Mouse (Mus musculus) neutrophil, adult 59 days (primary cell): Measurements from ENCODE around the gene Gm29427. TPM values are rescaled to one million over a fixed set of nuclear protein-coding genes. Genes with fewer than 3 reads are reported as not detected.

Experiments
- total RNA-seq, 2 experiments: library from RNA; stranded (reverse); gene quantifications; 1 replicate in 1 of 2; 2 replicates in 1 of 2; pipeline ENCODE4 v1.2.4; 2023

The Gm29427 gene
- total RNA-seq = not detected

GRCm38 (mm10) chr1:130715561-130716217 is at the start of gene Gm29427:
Gm29427 (minus strand) TSS chr1:130715799.

DNA sequence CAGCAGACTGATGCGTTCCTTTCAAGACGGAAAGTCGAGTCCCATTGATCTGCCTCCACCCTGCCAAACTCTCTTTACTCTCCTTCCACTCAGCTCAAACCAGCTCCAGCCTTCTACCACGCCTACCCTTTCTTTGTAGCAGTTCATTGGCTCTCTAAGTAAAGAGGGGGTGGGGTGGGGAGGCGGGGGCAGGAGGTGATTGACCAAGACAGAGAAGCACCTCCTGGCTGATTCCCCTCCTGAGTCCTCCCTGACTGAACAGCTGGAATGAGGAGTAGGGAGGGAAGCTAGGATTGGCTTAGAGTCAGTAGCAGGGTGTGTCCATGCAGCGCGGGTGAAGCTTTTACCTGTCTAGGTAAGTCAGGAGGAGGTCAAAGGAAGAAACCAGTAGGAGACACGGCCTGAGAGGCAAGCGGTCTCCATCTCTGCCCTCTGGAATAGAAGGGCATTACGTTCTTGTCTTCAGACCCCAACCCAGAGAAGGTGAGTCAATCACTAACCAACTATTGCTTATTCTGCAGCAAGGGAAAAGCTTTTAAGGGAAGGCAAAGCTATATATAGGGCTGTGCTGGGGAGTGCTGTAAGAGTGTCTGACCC is 16.2 kb upstream of the Gm29427 start, which contains the start of gene AA986860:
Gene AA986860, plus strand, starts transcription at position 236 of the 597 bp plus-strand sequence.

DNA sequence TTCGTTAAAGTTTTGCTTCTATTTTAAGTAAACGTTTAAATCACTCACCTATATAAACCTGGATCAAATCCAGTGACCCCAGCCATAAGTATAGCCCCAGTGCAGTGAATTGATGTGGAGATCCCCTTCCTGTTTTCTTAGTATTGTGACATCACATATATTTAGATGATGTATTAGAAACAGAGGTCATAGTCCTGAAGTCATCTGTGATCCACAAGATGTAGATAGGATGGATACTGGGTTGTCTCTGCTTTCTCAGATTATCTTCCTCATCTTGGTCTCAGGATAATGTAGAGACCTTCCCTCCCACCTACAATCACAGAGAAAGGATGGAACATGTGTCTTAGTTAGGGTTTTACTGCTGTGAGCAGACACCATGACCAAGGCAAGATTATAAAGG is 13.6 kb upstream of the Gm29427 start, which contains the start of gene Pfkfb2:
Gene Pfkfb2, minus strand, starts transcription at position 101 of the 400 bp plus-strand sequence.

DNA sequence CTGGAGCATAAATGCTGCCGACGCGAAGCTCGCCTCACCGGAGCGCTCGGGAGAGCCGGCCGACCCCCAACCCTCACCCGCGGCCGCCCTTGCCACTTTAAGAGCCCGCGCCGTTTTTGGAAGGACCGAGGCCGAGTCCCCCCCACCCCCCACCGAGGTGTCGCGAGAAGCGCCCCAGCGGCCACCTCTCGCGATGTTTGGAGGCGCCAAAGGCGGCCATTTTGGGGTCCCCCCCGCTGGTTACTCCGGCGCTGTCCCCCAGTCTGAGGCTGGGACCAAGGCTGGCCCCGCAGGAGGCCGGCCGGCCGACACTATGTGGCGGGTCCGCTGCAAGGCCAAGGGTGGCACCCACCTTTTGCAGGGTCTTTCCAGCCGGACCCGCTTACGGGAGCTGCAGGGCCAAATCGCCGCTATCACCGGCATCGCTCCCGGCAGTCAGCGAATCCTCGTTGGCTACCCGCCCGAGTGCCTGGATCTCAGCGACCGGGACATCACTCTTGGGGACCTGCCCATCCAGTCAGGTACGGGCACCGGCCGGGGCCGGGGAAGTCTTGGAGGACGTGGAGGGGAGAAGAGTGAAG is 1.8 kb upstream of the Gm29427 start, which contains the start of gene Yod1:
Gene Yod1, plus strand, starts transcription at position 37 of the 581 bp plus-strand sequence.

GRCm38 (mm10) chr1:130661454-130661853 is 54.1 kb downstream of the Gm29427 start, which contains the start of gene C4bp:
C4bp (minus strand) TSS chr1:130661632.

GRCm38 (mm10) chr1:130629521-130629920 is 86.1 kb downstream of the Gm29427 start, which contains the start of gene Zp3r:
Zp3r (minus strand) TSS chr1:130629621.

Other genes starting within 250 kb of the Gm29427 start
- not detected for gene Zp3r, start 86.2 kb downstream of the Gm29427 start, total RNA-seq
- gene C4bp, start 54.2 kb downstream of the Gm29427 start, total RNA-seq = not detected
- gene Yod1, start 1.5 kb upstream of the Gm29427 start, total RNA-seq = 1 to 10 TPM; 9.0 to 9.2 TPM
- gene Pfkfb2, start 13.5 kb upstream of the Gm29427 start, total RNA-seq = 10 to 100 TPM; 19.6 to 20.5 TPM
- under 1 TPM; 0.33 to 0.42 TPM for gene AA986860, start 16.2 kb upstream of the Gm29427 start, total RNA-seq
- gene Fcamr, start 85.1 kb upstream of the Gm29427 start, total RNA-seq = not detected
- gene Pigr, start 110.9 kb upstream of the Gm29427 start, total RNA-seq = not detected
- gene Fcmr, start 149.9 kb upstream of the Gm29427 start, total RNA-seq = 1 to 10 TPM; 3.4 to 5.2 TPM
- not detected for gene Il24, start 171.7 kb upstream of the Gm29427 start, total RNA-seq
- gene Il20, start 195.7 kb upstream of the Gm29427 start, total RNA-seq = not detected
- not detected for gene Il19, start 224.3 kb upstream of the Gm29427 start, total RNA-seq